8 mouse cellular contexts compared by ENCODE assay signal in the genomic region with DNA sequence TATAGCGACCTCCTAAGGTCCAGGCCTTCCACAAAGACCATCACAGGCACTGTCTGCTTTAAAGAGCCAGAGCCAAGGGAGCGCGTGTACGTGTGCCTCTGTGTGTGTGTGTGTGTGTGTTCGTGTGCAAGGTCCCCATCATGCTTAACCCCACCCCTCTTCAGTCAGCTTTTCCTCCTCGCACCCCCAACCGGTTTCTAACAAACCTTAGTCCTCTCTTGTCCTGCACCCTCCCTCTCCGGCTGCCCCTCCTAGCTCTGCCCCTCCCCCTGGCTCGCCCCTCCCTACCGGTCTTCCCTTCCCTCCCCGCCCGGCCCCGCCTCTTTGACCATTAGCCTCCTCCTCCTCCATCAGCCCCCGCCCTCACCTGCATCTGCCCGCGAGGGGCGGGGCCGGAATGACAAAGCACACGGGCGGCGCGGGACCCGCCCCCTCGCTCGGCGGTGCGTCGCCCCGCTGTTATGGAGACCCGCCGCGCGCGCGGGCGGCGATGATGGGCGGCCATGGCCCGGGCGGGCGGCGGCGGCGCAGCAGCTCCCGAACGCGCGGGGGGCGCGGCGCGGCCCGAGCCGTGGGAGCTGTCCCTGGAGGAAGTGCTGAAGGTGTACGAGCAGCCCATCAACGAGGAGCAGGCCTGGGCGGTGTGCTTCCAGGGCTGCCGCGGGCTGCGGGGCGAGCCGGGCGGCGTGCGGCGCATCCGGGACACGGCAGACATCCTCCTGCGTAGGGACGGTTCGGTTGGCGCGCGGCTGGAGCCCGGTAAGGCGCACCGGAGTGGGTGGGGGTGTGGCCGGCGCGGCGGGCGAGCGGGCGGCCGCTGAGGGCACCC. TPM values are rescaled to one million over a fixed set of nuclear protein-coding genes. Genes with fewer than 3 reads are reported as not detected.
A peak's percentile ranks its signal among the peaks of the same experiment; 100 is the strongest.
DNase-seq lines count a peak whose midpoint lies in the region; ATAC-seq and TF ChIP-seq lines count a peak whose summit lies in the region.

A gene (plus strand): TSS at position 452 of the 829 bp plus-strand sequence.

- H3K27me3 ChIP-seq in forebrain, embryonic 16.5 days (replicated peaks; ENCODE audit: control insufficient read depth, insufficient read depth, low read length), result no peaks in the 10 kb centered on the region
- 0 out of 2 replicates have a peak, but pooled peaks cover 18% of the 10 kb centered on the region for H3K27me3 ChIP-seq in lung, postnatal 0 days (replicated peaks; ENCODE audit: insufficient read depth, low read length)

- peak within 1 kb of the TSS; percentile 79 for H3K4me2 ChIP-seq in forebrain, embryonic 16.5 days (ENCODE audit: low read length)
- peak within 1 kb of the TSS; percentile 68 for H3K4me2 ChIP-seq in lung, postnatal 0 days (replicated peaks; ENCODE audit: low read depth, low read length)

- ATAC-seq in forebrain, embryonic 16.5 days, result peak; percentile 90
- ATAC-seq in lung, postnatal 0 days, result peak; percentile 91

- H3K4me3 ChIP-seq in forebrain, embryonic 16.5 days (replicated peaks; ENCODE audit: low read length), result peak within 1 kb of the TSS; percentile 73
- peak within 1 kb of the TSS; percentile 45 for H3K4me3 ChIP-seq in lung, postnatal 0 days (ENCODE audit: low read depth, low read length)

- H3K9ac ChIP-seq in forebrain, embryonic 16.5 days (replicated peaks; ENCODE audit: low read depth, low read length), result peak within 1 kb of the TSS; percentile 93
- H3K9ac ChIP-seq in lung, postnatal 0 days (replicated peaks; ENCODE audit: low read depth), result no peak within 1 kb of the TSS

- no peak for TF ChIP-seq EP300 in lung, postnatal 0 days (IDR thresholded peaks at IDR 0.05)

- H3K9me3 ChIP-seq in forebrain, embryonic 16.5 days (ENCODE audit: control insufficient read depth, low read length), result no peaks in the 10 kb centered on the region
- H3K9me3 ChIP-seq in lung, postnatal 0 days (ENCODE audit: low read length), result no peaks in the 10 kb centered on the region

- under 1% methylated on average over 72 of the region's 85 CpGs for WGBS in forebrain, embryonic 16.5 days
- WGBS in lung, postnatal 0 days, result 1% methylated on average over 55 of the region's 85 CpGs

- TF ChIP-seq CTCF in lung, postnatal 0 days (IDR thresholded peaks at IDR 0.05), result no peak

- peak within 1 kb of the TSS; percentile 84 for H3K27ac ChIP-seq in forebrain, embryonic 16.5 days (ENCODE audit: low read length)
- no peak within 1 kb of the TSS for H3K27ac ChIP-seq in lung, postnatal 0 days (ENCODE audit: low read length)

- no peaks in the 10 kb centered on the region for H3K36me3 ChIP-seq in forebrain, embryonic 16.5 days (ENCODE audit: control insufficient read depth, insufficient read depth)
- no peaks in the 10 kb centered on the region for H3K36me3 ChIP-seq in lung, postnatal 0 days (ENCODE audit: insufficient read depth, low read length)

- peak; percentile 51 for DNase-seq in MEL-GATA-1-ER (ENCODE audit: extremely low read depth, low read depth)
- peak; percentile 83 for DNase-seq in cerebellum, adult 11-12 months
- peak; percentile 88 for DNase-seq in heart, postnatal 4 days
- peak; percentile 69 for DNase-seq in layer of hippocampus, adult 9-11 months
- DNase-seq in lung, postnatal 0 days (ENCODE audit: low spot score), result peak; percentile 80
- DNase-seq in ovary, postnatal 36 days (ENCODE audit: low spot score), result peak; percentile 84
- peak; percentile 89 for DNase-seq in thymus, postnatal 25 days

- peaks cover 12% of the 10 kb centered on the region for H3K4me1 ChIP-seq in forebrain, embryonic 16.5 days (replicated peaks; ENCODE audit: control insufficient read depth, insufficient read depth, low read length)
- 0 out of 2 replicates have a peak, but pooled peaks cover 4% of the 10 kb centered on the region for H3K4me1 ChIP-seq in lung, postnatal 0 days (ENCODE audit: insufficient read depth, low read depth, low read length)

RNA-seq across cellular contexts. Expression of the gene that starts here (rescaled TPM):
- 31.8 and 33.4 TPM in 2 replicates for polyA plus RNA-seq in forebrain, embryonic 16.5 days (2015; fragmentation: Nextera tagmentation; extraction: Ambion mirVana)
- under 1 TPM; 0.38 to 0.61 TPM for total RNA-seq in heart, postnatal 4 days (2021)
- polyA plus RNA-seq in lung, postnatal 0 days (2015; fragmentation: Nextera tagmentation; extraction: Ambion mirVana), result 1.6 and 2.0 TPM in 2 replicates

Comparison
In these comparisons a context has a peak if more than half of its experiments do, and no peak if none do; other contexts are left out.
1. RNA of the gene that starts here (polyA plus RNA-seq): 31.8 to 33.4 TPM in forebrain, embryonic 16.5 days; 1.6 to 2.0 TPM in lung, postnatal 0 days; every median in the first group is over 10 times any median in the second.
2. Peak in DNase-seq in heart, postnatal 4 days; RNA of the gene not detected or under 1 TPM.
3. Peak in every context shown above with its lines, with median percentiles within 50 percentile points of each other: DNase-seq.